Mouse (Mus musculus) layer of hippocampus, adult 18-20 months (tissue): ENCODE measurements around the gene Bmpr2. TPM values are rescaled to one million over a fixed set of nuclear protein-coding genes. Genes with fewer than 3 reads are reported as not detected.

Experiments used
- DNase-seq, 2 experiments: peaks; one replicate each; pipeline ENCODE4 v3.0.0; 2022; ENCODE audit warnings: low spot score in 2 of 2
- total RNA-seq, 2 experiments: library from RNA; stranded (reverse); gene quantifications; 2 replicates each; pipeline ENCODE4 v1.2.3; 2021

Gene Bmpr2
- total RNA-seq, 2 experiments from 2014 or later, result 87.9 to 90.0 TPM

DNA sequence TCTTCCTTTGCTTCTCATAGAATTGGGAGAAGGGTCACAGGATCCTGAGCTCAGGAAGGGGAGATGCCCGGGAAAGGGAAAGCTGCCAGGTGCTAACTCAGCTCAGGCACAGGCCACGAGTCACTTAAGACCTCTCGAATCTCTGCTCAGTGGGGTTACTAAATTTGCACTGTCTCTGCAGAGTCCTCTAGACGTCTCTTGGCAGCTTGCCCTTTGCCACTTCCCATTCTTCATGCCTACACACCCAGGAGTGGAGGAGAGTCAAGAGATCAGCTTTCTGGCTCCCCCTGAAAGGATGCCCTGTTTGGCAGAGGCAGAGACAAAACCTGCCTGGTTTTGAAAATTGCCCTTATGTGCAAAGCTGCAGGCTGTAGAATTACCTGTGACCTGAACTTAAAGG is 132.3 kb downstream of the Bmpr2 start:
- peak in 1 of 2 experiments; percentile 31 for DNase-seq

- no peak for DNase-seq
These were observed 134.1 kb downstream of the Bmpr2 start for GRCm38 (mm10) chr1:59897147-59897798.

GRCm38 (mm10) chr1:59899679-59900078 is 136.5 kb downstream of the Bmpr2 start:
- no peak for DNase-seq

- no peak for DNase-seq
These were observed 138.1 kb downstream of the Bmpr2 start for GRCm38 (mm10) chr1:59901082-59901876.

GRCm38 (mm10) chr1:59902634-59903033 is 139.4 kb downstream of the Bmpr2 start:
- no peak for DNase-seq

DNA sequence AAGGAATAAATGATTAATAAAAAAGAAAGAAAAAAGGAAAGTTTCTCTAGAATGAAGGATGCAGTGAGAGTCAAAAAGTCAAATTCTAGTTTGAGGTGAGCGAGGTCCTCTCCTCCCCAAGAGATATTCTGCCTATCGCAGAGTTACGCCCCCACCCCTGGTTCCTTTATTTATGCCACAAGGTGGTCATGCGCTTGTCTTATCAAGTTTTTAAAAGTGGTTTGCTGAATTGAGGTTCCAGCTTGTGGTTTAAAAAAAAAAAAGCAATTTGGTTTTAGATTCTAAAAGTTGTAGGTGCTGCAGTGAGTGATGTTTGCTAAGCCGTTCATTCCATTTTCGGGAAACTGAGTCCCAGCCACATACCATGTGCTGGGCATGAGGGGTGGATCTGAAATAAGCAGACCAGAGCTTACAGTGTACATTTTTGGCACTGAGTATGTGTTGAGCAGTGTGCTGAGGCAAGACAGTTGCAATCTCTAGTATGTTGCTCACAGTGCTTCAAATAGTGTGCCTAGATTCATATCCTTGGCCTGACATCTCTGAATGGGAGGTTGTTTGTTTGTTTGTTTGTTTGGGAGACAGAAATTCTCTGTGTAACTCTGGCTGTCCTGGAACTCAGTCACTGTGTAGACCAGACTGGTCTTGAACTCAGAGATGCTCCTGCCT is 141.6 kb downstream of the Bmpr2 start:
- no peak for DNase-seq

DNA sequence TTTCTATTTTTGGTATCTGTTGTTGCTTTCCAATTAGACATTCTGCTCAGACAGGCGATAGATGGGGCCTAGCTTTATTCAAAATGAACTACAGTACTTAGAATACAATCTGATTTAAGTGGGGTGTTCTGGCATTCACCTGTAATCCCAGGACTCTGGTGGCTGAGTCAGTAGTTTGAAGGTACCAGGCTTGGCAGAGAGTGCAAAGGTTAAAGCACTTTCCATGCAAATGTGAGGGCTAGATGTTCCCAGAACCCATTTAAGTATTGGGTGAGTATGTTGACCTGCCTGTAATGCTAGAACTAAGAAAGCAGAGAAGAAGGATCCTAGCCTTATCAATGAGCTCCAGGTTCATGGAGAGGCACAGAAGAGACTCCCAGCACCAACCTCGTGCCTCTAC is 142.7 kb downstream of the Bmpr2 start:
- DNase-seq, result no peak

- DNase-seq, result no peak
These were observed 143.8 kb downstream of the Bmpr2 start for GRCm38 (mm10) chr1:59906819-59907521.

DNA sequence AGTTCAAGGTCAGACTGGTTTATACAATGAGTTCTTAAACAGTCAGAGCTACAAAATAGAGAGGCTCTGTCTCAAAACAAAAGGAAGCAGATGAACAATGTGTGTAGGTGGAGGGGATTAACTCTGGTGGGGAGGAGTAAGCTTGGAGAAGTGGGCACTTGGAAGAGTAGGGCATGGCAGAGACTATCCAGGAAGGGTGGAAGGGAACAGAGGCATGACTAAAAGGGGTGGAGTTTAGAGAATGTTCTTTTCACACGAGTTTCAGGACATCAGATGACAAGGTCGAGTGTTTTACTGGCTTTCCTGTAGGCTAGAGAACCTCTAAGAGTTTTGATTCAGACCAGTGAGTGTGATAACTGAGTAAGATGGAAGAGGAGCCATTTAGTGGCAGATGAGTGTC is 144.5 kb downstream of the Bmpr2 start:
- DNase-seq, result no peak

DNA sequence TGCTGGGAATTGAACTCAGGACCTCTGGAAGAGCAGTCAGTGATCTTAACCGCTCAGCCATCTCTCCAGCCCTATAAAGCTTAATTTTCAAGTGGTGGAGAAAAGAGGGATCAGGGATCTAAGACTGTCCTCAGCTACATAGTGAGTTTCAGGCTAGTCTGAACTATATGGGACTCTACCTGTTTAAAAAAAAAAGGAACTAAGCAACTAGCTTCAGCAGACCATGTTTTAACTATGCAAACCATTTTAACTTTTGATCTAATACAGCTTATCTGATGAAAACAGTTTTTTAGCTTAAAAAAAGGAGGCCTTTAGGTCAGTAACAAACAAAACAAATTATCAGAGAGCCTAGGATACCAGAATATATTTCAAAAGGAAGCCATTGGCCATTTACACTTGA is 147.7 kb downstream of the Bmpr2 start:
- no peak for DNase-seq

DNA sequence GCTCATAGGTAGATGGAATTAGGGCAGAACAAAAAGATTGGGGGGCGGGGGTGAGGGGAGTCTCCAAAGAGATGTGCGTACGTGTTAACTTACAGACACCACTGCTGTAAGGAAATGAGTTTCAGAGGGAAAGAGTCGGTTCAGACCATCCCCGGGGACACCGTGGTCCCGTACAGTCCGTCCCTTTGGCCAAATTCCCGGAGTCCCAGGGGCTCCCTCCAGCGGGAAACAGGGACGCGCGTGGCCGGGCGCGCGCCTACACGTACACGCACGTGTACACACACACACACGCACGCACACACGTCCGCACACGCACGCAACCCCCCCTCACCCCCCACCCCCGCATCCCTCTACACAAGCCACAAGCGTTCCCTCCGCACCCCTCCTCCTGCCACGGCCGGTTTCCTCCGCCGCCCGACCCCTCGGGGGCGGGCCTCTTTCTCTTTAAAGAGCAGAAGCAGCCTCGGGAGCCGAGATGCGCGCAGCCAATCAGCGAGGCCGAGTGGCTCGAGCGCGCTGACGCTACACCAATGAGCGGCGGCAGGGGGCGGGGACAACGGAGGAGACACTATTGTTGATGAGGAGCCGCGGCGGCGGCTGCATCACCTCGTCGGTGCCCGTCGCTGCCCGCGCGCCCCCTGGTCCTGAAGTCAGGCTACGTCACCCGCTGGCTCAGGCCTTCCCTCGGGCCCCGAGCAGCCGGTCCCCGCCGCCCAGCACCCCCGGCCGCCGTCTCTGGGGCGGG is 149.4 kb downstream of the Bmpr2 start, which contains the start of gene Fam117b:
Gene Fam117b, plus strand, starts transcription at position 594 of the 745 bp plus-strand sequence.
- DNase-seq, result peak; percentile 96 to 98

GRCm38 (mm10) chr1:59913195-59913868 is 150.1 kb downstream of the Bmpr2 start:
- DNase-seq, result peak; percentile 69 to 73

DNA sequence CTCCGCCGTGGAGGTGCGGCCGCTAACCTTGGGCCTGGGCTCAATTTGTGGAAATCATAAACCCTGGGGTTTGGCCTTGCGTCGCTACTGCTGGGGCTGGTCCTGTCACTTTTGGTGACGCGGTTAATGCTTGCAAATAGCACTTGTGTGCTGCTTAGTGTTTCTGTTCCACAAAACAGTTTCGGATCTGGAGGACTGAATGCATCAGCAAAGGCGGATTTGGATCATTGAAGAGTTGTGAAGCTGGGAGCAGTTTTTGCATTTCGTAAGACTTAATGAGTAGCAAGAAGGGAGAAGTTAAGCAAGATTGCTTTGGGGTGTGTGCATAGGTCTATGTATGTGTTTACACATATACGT is 150.6 kb downstream of the Bmpr2 start:
- DNase-seq, result peak in 1 of 2 experiments; percentile 12

- no peak for DNase-seq
These were observed 151.6 kb downstream of the Bmpr2 start for GRCm38 (mm10) chr1:59914799-59915198.

DNA sequence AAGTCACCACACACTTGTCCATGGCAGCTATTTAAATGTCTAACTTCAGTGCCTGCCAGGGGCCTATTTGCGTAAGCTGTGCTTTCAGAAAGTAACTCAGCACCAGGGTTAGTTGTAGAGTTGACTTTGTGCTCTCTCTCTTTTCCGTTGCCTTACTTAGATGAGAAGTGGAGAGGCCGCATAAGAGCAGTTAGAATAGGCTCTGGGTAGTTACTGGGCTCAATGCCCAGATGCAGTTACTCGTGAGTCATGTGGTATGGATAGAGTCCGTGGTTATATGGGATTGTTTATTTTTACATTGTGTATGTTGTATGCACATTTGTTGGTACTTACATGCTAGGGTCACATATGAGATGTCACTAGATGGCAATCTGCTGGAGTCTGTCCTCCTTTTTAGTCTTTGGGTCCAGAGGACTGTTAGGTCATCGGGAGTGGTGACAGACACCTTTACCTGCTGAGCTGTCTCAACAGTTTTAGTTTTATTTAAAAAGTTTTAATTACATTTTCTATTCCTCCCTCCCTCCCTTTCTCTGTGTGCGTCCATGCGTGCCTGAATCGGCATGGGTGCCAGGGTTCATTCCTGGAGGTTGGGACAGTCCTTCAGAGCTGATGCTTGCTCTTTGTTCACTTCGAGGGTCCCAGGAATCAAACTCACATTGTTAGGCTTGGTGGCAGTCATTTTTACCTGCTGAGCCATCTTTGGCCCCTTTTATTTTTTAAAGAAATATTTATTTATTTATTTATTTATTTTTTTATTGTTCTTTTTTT is 152.8 kb downstream of the Bmpr2 start:
- no peak for DNase-seq

GRCm38 (mm10) chr1:59917401-59917800 is 154.2 kb downstream of the Bmpr2 start:
- no peak for DNase-seq

DNA sequence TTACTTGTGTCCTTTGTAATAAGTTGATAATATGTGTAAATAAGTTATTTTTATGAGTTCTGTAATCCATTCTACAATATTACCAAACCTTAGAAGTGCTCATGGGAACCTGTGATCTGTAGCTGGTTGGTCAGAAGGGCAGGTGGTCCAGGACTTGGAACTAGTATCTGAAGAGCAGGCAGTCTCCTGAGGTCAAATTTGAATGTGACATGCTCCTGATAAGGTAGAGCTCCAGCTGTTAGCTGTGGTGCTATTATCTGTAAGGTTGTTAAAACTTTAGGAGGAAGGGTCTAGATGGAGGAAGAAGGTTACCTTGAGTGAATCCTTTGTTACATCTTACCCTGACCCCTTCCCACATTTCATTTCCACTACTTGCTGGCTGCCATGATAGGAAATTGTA is 154.9 kb downstream of the Bmpr2 start:
- no peak for DNase-seq

DNA sequence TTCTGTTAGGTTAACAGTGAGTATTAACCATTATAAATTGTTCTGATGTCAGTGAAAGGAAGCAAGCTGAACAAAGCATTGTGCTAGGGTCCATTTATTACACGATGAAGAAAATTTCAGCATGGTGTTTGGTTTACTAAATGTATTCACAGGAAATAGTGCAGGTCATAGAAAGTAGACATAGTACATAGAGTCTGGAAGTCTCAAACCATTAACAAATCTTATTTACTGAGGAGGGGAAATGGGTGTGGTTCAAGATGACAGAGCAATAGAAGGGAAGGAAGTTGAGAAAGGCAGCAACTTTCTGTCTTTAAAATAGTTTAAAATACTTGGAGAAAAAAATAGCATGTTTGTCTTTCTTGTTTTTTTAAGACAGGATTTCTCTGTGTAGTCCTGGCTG is 160.0 kb downstream of the Bmpr2 start:
- no peak for DNase-seq

DNA sequence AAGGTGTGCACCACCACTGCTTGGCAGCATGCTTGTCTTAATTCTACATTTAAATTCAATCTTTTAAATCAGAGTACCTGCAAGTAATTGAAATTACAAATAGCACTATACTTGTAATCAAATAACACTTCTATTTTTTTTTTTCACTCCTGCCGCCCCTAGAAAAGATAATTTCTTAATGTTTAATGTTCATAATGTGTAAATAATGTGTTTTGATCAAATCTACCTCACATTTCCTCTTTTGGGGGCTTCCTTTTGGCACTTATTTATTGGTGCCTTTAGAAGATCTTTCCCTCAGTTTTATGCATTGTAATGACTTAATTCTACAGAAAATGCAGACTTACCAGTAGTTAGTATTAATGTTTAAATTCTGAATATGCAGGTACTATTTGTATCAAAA is 160.5 kb downstream of the Bmpr2 start:
- DNase-seq, result no peak

DNA sequence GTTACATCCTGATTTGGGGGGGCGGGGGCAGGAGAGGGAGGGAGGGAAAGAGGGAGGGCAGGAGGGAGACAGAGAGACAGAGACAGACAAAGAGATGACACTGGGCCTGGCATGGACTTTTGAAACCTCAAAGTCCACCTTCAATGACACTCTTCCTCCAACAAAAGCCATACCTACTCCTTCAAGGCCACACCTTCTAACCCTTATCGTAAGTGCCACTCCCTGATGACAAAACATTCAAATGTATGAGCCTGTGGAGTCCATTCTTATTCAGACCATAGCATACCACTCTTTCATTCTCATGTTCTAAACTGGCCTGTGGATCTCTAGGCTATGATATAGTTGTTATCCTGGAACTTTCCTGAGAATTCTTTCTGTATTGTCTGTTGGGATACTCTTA is 161.2 kb downstream of the Bmpr2 start:
- no peak for DNase-seq
